Mouse (Mus musculus): Measurements from ENCODE around the gene Tbcel. TPM values are rescaled to one million over a fixed set of nuclear protein-coding genes. Genes with fewer than 3 reads are reported as not detected.
A peak's percentile ranks its signal among the peaks of the same experiment; 100 is the strongest.

Gene Tbcel
- polyA plus RNA-seq (2014; fragmentation: Nextera tagmentation; extraction: Ambion mirVana): 4.9 and 5.6 TPM in 2 replicates

DNA sequence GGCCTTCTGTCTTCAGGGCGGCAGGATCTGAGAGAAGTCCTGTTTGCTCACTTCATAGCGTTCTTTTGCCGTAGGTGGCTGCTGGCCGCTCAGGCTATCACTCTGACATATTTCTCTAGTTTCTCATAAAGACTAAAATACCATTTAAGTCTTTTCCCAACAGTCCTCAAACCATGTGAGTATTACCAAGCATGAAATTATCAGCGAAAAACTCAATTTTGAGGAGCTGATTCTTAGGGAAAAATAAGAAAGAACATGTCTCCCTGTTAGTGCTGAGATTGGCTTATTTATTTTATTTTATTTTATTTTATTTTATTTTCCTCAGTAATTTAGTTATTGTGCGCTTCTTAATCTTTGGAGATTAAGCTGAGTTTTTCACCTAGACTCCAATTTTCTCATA, at the start of gene Tbcel:
Tbcel (minus strand) TSS at position 101 of the 400 bp plus-strand sequence.
- Histone ChIP-seq H3K9me3 (ENCODE audit: control insufficient read depth, low read length) (no peaks in the 10 kb centered on the region), H3K4me3 (ENCODE audit: low read depth, low read length) (no peak within 1 kb of the TSS), H3K9ac (ENCODE audit: low read length) (no peak within 1 kb of the TSS), H3K27ac (replicated peaks; ENCODE audit: low read depth, low read length) (no peak within 1 kb of the TSS), H3K4me2 (ENCODE audit: low read depth, severe bottlenecking) (no peak within 1 kb of the TSS), H3K4me1 (ENCODE audit: control insufficient read depth, insufficient read depth, low read length) (no peaks in the 10 kb centered on the region), H3K36me3 (ENCODE audit: control insufficient read depth, insufficient read depth, low read length) (no peaks in the 10 kb centered on the region), H3K27me3 (ENCODE audit: control insufficient read depth, insufficient read depth, low read length) (no peaks in the 10 kb centered on the region)
- WGBS: 88% methylated on average over 6 of the region's 6 CpGs
- ATAC-seq (ENCODE audit: insufficient number of reproducible peaks, low FRiP score, low TSS enrichment, low read depth) (no peak), DNase-seq (ENCODE audit: low spot score) (no peak)

DNA sequence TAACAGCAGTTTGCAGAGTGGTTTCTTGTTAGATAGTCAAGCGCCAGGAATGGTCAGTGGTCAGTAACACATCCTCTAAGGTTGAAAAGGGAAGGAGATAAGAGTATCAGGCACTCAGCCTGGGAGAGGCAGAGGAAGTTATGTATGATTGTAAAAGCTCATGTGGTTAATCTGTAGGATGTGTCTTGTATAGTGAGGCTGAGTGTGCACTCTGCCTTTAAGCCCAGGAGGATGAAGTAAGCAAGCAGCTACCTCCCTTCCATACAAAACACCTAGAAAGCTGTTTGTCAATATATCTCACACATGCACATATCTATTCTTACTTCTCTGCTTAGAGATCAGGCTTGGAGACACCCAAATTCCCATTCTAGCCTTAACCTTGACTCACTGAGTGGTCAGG, 47.6 kb upstream of the Tbcel start:
- ATAC-seq (ENCODE audit: insufficient number of reproducible peaks, low FRiP score, low TSS enrichment, low read depth): no peak

DNA sequence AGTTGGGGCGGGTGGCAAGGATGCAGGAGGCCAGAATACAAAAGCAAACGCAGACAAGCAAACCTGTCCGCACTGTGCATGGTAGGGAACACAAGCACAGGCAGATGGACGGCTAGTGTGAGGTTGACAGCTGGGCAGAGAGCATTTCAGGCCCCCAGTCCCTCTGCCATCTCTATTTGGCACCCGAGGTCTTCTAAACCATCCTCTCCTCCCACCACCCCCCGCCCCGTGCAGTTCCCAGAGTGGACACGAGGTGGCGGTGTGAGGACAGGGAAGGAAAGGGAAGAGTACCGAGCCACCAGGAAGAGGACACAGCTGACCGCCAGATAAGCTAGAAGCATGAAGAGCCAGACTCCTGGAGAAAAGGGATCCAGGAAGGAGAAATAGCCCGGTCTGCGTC, 42.5 kb upstream of the Tbcel start:
- no peak overlapping the region for H3K4me2 ChIP-seq (ENCODE audit: low read depth, severe bottlenecking)
- H3K4me1 ChIP-seq (ENCODE audit: control insufficient read depth, insufficient read depth, low read length): no peaks in the 10 kb centered on the region
- H3K36me3 ChIP-seq (ENCODE audit: control insufficient read depth, insufficient read depth, low read length): no peaks in the 10 kb centered on the region
- H3K9me3 ChIP-seq (ENCODE audit: control insufficient read depth, low read length): no peaks in the 10 kb centered on the region
- peak; percentile 91 for DNase-seq (ENCODE audit: low spot score)
- ATAC-seq (ENCODE audit: insufficient number of reproducible peaks, low FRiP score, low TSS enrichment, low read depth): no peak
- no peak overlapping the region for H3K4me3 ChIP-seq (ENCODE audit: low read depth, low read length)
- H3K27me3 ChIP-seq (ENCODE audit: control insufficient read depth, insufficient read depth, low read length): 0 out of 2 replicates have a peak, but pooled peaks cover 3% of the 10 kb centered on the region
- 20% methylated on average over 13 of the region's 13 CpGs for WGBS
- no peak overlapping the region for H3K27ac ChIP-seq (replicated peaks; ENCODE audit: low read depth, low read length)
- H3K9ac ChIP-seq (ENCODE audit: low read length): no peak overlapping the region

More for the DNA sequence above, 47.6 kb upstream of the Tbcel start:
- DNase-seq (ENCODE audit: low spot score): no peak
- 0 out of 2 replicates have a peak, but pooled peaks cover 3% of the 10 kb centered on the region for H3K27me3 ChIP-seq (ENCODE audit: control insufficient read depth, insufficient read depth, low read length)
- no peak overlapping the region for H3K27ac ChIP-seq (replicated peaks; ENCODE audit: low read depth, low read length)
- no peaks in the 10 kb centered on the region for H3K4me1 ChIP-seq (ENCODE audit: control insufficient read depth, insufficient read depth, low read length)
- no peaks in the 10 kb centered on the region for H3K36me3 ChIP-seq (ENCODE audit: control insufficient read depth, insufficient read depth, low read length)
- H3K4me2 ChIP-seq (ENCODE audit: low read depth, severe bottlenecking): no peak overlapping the region
- H3K9me3 ChIP-seq (ENCODE audit: control insufficient read depth, low read length): no peaks in the 10 kb centered on the region
- WGBS: 91% methylated on average over 1 of the region's 1 CpGs
- H3K9ac ChIP-seq (ENCODE audit: low read length): no peak overlapping the region
- no peak overlapping the region for H3K4me3 ChIP-seq (ENCODE audit: low read depth, low read length)

DNA sequence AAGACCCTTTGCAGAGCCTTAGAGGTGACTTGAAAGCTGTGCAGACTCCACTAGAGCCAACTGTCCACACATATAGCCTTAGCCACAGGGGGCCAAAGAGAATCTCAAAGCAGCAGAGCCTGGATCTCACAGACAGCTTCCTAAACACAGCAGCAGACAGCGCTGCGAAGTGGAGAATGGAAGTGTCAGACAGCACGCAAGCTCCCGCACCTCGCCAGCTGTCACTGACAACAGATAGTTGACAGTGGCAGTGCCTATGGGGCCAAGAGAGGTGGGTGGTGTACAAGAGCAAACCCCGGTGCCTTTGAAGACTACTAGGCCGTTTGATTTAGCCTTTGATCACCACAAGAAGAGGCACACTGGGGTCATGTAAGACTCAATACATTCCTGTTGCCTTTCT, 41.4 kb upstream of the Tbcel start:
- Histone ChIP-seq H3K36me3 (ENCODE audit: control insufficient read depth, insufficient read depth, low read length) (no peaks in the 10 kb centered on the region), H3K9me3 (ENCODE audit: control insufficient read depth, low read length) (no peaks in the 10 kb centered on the region), H3K9ac (ENCODE audit: low read length) (no peak overlapping the region), H3K4me3 (ENCODE audit: low read depth, low read length) (no peak overlapping the region), H3K4me2 (ENCODE audit: low read depth, severe bottlenecking) (no peak overlapping the region), H3K27me3 (ENCODE audit: control insufficient read depth, insufficient read depth, low read length) (0 out of 2 replicates have a peak, but pooled peaks cover 3% of the 10 kb centered on the region), H3K4me1 (ENCODE audit: control insufficient read depth, insufficient read depth, low read length) (no peaks in the 10 kb centered on the region), H3K27ac (replicated peaks; ENCODE audit: low read depth, low read length) (no peak overlapping the region)
- WGBS: 45% methylated on average over 7 of the region's 7 CpGs
- DNase-seq (ENCODE audit: low spot score): no peak
- no peak for ATAC-seq (ENCODE audit: insufficient number of reproducible peaks, low FRiP score, low TSS enrichment, low read depth)

DNA sequence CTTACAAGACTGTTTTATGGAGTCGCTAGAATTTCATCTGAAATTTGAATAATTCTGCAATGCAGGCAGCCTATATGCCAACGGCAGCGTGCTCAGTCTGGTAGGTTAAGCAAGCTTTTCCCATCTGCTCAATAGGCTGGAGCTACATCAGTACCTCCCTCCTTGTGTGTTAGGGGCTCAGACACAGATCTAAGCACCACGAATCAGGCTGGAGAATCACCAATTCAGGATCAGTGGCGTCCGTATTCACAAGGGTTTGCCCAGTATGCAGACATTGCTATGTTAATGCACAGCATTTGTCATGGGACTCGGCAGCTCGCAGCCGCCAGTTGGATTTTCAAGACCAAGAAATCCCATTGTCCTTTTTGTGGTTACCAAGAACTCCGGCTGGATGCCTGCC, 36.9 kb upstream of the Tbcel start:
- no peak for DNase-seq (ENCODE audit: low spot score)
- H3K27me3 ChIP-seq (ENCODE audit: control insufficient read depth, insufficient read depth, low read length): no peaks in the 10 kb centered on the region
- no peak overlapping the region for H3K27ac ChIP-seq (replicated peaks; ENCODE audit: low read depth, low read length)
- H3K4me3 ChIP-seq (ENCODE audit: low read depth, low read length): no peak overlapping the region
- no peaks in the 10 kb centered on the region for H3K4me1 ChIP-seq (ENCODE audit: control insufficient read depth, insufficient read depth, low read length)
- H3K36me3 ChIP-seq (ENCODE audit: control insufficient read depth, insufficient read depth, low read length): no peaks in the 10 kb centered on the region
- no peak for ATAC-seq (ENCODE audit: insufficient number of reproducible peaks, low FRiP score, low TSS enrichment, low read depth)
- WGBS: 90% methylated on average over 10 of the region's 10 CpGs
- no peaks in the 10 kb centered on the region for H3K9me3 ChIP-seq (ENCODE audit: control insufficient read depth, low read length)
- H3K9ac ChIP-seq (ENCODE audit: low read length): no peak overlapping the region
- H3K4me2 ChIP-seq (ENCODE audit: low read depth, severe bottlenecking): no peak overlapping the region

DNA sequence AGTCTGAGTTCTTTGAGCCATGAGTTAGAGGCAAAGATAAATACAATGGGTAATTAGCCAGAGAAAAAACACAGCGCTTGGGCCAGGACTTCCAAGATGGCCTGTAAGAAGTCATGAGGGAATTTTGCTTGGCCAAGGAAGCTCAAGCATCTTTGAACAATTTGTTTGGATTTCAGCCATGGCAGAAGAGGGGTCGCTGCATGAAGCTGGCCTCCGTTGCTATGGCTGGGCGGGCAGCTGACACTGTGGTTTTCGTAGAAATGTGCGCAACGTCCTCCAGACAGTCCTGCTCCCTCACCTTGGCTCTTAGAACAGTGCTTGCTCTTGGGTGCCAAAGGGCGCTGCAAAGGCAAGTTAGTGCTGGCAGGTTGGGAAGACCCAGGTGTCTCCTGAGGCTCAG, 25.9 kb upstream of the Tbcel start:
- DNase-seq (ENCODE audit: low spot score) (no peak), ATAC-seq (ENCODE audit: insufficient number of reproducible peaks, low FRiP score, low TSS enrichment, low read depth) (no peak)
- Histone ChIP-seq H3K27me3 (ENCODE audit: control insufficient read depth, insufficient read depth, low read length) (no peaks in the 10 kb centered on the region), H3K36me3 (ENCODE audit: control insufficient read depth, insufficient read depth, low read length) (no peaks in the 10 kb centered on the region), H3K9me3 (ENCODE audit: control insufficient read depth, low read length) (no peaks in the 10 kb centered on the region), H3K4me3 (ENCODE audit: low read depth, low read length) (no peak overlapping the region), H3K27ac (replicated peaks; ENCODE audit: low read depth, low read length) (no peak overlapping the region), H3K4me2 (ENCODE audit: low read depth, severe bottlenecking) (no peak overlapping the region), H3K4me1 (ENCODE audit: control insufficient read depth, insufficient read depth, low read length) (peaks cover 11% of the 10 kb centered on the region), H3K9ac (ENCODE audit: low read length) (no peak overlapping the region)
- 79% methylated on average over 8 of the region's 8 CpGs for WGBS

DNA sequence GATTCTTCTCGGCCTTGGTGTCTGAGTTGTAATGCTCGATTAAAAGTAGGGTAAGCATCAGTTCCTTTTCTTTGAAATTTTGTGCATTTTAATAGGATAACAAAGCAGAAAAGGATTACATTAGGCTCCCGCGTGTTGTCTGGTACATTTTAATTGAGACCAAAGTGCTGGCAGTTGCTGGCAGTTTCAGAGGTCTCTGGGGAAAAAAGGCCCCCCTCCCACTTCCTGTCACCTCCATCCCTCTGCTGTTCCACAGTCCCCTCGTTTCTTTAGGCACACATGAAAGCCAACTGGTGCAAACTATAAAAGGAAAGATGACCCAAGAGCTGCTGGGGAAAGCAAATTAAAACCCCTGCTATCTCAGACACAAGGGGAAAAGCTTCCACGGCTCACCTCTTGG, 25.4 kb upstream of the Tbcel start:
- H3K36me3 ChIP-seq (ENCODE audit: control insufficient read depth, insufficient read depth, low read length): no peaks in the 10 kb centered on the region
- no peaks in the 10 kb centered on the region for H3K27me3 ChIP-seq (ENCODE audit: control insufficient read depth, insufficient read depth, low read length)
- DNase-seq (ENCODE audit: low spot score): peak; percentile 37
- 10% methylated on average over 6 of the region's 6 CpGs for WGBS
- H3K9me3 ChIP-seq (ENCODE audit: control insufficient read depth, low read length): no peaks in the 10 kb centered on the region
- no peak overlapping the region for H3K4me2 ChIP-seq (ENCODE audit: low read depth, severe bottlenecking)
- H3K27ac ChIP-seq (replicated peaks; ENCODE audit: low read depth, low read length): no peak overlapping the region
- H3K4me1 ChIP-seq (ENCODE audit: control insufficient read depth, insufficient read depth, low read length): peaks cover 11% of the 10 kb centered on the region
- no peak overlapping the region for H3K9ac ChIP-seq (ENCODE audit: low read length)
- H3K4me3 ChIP-seq (ENCODE audit: low read depth, low read length): no peak overlapping the region
- no peak for ATAC-seq (ENCODE audit: insufficient number of reproducible peaks, low FRiP score, low TSS enrichment, low read depth)

DNA sequence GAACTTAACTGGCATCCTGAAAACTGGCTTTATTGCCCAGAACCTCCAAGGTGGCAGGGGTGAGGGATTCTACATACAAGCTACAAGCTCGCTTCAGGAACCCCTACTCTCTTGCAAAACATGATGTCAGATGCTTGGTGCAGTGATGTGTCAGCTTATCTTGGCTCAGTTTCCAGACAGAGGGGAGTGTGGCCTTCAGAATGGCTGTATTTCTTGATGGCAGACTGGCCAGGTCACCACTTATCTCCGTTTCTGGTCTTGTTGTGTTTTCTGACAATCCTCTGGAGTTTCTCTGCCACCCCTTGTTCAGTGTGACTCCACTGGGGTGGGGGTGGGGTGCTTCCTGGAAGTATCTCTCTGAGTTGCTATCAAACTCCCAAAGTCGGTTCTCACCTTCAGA, 24.3 kb upstream of the Tbcel start:
- DNase-seq (ENCODE audit: low spot score): no peak
- Histone ChIP-seq H3K9ac (ENCODE audit: low read length) (no peak overlapping the region), H3K4me3 (ENCODE audit: low read depth, low read length) (no peak overlapping the region), H3K36me3 (ENCODE audit: control insufficient read depth, insufficient read depth, low read length) (no peaks in the 10 kb centered on the region), H3K4me2 (ENCODE audit: low read depth, severe bottlenecking) (no peak overlapping the region), H3K27ac (replicated peaks; ENCODE audit: low read depth, low read length) (no peak overlapping the region), H3K9me3 (ENCODE audit: control insufficient read depth, low read length) (no peaks in the 10 kb centered on the region), H3K27me3 (ENCODE audit: control insufficient read depth, insufficient read depth, low read length) (no peaks in the 10 kb centered on the region), H3K4me1 (ENCODE audit: control insufficient read depth, insufficient read depth, low read length) (peaks cover 11% of the 10 kb centered on the region)
- ATAC-seq (ENCODE audit: insufficient number of reproducible peaks, low FRiP score, low TSS enrichment, low read depth): no peak
- WGBS: 33% methylated on average over 3 of the region's 3 CpGs
